Mouse (Mus musculus): ENCODE results near the gene Ubxn7. TPM values are rescaled to one million over a fixed set of nuclear protein-coding genes. Genes with fewer than 3 reads are reported as not detected.

Gene Ubxn7
- polyA plus RNA-seq, 1 experiment from 2014 or later = 22.1 TPM

DNA sequence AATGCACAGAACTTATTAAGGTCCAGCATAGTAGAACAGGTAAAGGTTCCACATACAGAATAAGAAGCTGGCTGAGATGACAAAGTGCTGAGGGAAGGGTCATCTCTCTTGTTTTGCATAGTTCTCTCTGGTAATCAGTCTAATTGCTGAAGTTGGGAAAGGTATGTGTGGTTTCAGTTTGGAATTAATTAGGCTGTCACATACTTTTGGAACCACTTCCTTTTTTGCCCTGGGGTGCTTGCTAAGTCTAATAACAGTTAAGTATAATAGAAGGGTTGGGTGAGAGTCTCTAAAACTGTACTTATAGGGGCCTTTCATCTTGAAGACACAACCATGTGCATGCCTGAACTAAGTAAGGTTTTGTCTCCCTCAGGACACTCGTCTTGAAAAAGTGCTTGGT lies 104.6 kb downstream of the Ubxn7 start:
- Histone ChIP-seq H3K4me2 (ENCODE audit: low read depth, low read length) (no peak overlapping the region), H3K4me1 (ENCODE audit: control insufficient read depth, insufficient read depth, low read length) (peaks cover 6% of the 10 kb centered on the region), H3K27ac (ENCODE audit: low read length) (no peak overlapping the region), H3K4me3 (replicated peaks; ENCODE audit: low read length) (no peak overlapping the region), H3K9ac (ENCODE audit: low read length) (no peak overlapping the region), H3K27me3 (ENCODE audit: control insufficient read depth, insufficient read depth, low read length) (no peaks in the 10 kb centered on the region), H3K9me3 (replicated peaks; ENCODE audit: control insufficient read depth, low read length) (no peaks in the 10 kb centered on the region), H3K36me3 (ENCODE audit: control insufficient read depth, insufficient read depth, low read length) (no peaks in the 10 kb centered on the region)
- WGBS = 81% methylated on average over 1 of the region's 1 CpGs
- no peak for ATAC-seq (ENCODE audit: insufficient read depth, low FRiP score)

DNA sequence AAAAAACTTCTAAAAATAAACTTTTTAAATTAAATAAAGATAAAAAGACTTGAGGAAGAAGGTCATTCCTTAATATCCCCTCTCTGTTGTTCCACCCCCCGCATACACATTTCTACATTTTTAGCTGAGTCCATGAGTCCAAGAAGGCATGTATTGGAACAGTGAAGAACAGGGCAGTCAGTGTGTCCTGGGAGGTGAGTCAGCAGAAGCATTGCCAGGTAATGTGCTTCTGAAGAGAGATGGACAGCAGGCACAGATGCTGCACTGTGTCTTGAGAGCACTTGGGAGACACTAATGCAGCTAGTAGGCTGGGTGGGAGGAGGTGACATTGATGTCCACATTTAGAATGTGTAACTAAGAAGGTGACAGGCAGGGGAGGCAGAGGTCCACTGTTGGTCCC lies 105.2 kb downstream of the Ubxn7 start:
- Histone ChIP-seq H3K4me2 (ENCODE audit: low read depth, low read length) (no peak overlapping the region), H3K4me1 (ENCODE audit: control insufficient read depth, insufficient read depth, low read length) (no peaks in the 10 kb centered on the region; the same call in 1 of the 2 replicates), H3K9me3 (replicated peaks; ENCODE audit: control insufficient read depth, low read length) (no peaks in the 10 kb centered on the region), H3K9ac (ENCODE audit: low read length) (no peak overlapping the region), H3K27ac (ENCODE audit: low read length) (no peak overlapping the region), H3K4me3 (replicated peaks; ENCODE audit: low read length) (no peak overlapping the region), H3K27me3 (ENCODE audit: control insufficient read depth, insufficient read depth, low read length) (no peaks in the 10 kb centered on the region), H3K36me3 (ENCODE audit: control insufficient read depth, insufficient read depth, low read length) (no peaks in the 10 kb centered on the region)
- 96% methylated on average over 1 of the region's 1 CpGs for WGBS
- no peak for ATAC-seq (ENCODE audit: insufficient read depth, low FRiP score)

- Histone ChIP-seq H3K36me3 (ENCODE audit: control insufficient read depth, insufficient read depth, low read length) (no peaks in the 10 kb centered on the region), H3K4me1 (ENCODE audit: control insufficient read depth, insufficient read depth, low read length) (no peaks in the 10 kb centered on the region), H3K9ac (ENCODE audit: low read length) (no peak overlapping the region), H3K27ac (ENCODE audit: low read length) (no peak overlapping the region), H3K4me3 (replicated peaks; ENCODE audit: low read length) (no peak overlapping the region), H3K4me2 (ENCODE audit: low read depth, low read length) (no peak overlapping the region), H3K27me3 (ENCODE audit: control insufficient read depth, insufficient read depth, low read length) (no peaks in the 10 kb centered on the region), H3K9me3 (replicated peaks; ENCODE audit: control insufficient read depth, low read length) (no peaks in the 10 kb centered on the region)
- ATAC-seq (ENCODE audit: insufficient read depth, low FRiP score) = no peak
- WGBS = 89% methylated on average over 3 of the region's 3 CpGs
Observed at GRCm38 (mm10) chr16:32441432-32441831, 109.4 kb downstream of the Ubxn7 start.

Other genes with a start within 250 kb of the Ubxn7 start
- 74.6 and 80.1 TPM in 2 replicates for gene Pigx, start 232.5 kb upstream of the Ubxn7 start, polyA plus RNA-seq (2015; fragmentation: Nextera tagmentation; extraction: Ambion mirVana)
- gene Cep19, start 232.5 kb upstream of the Ubxn7 start, polyA plus RNA-seq (2015; fragmentation: Nextera tagmentation; extraction: Ambion mirVana) = 27.0 and 28.7 TPM in 2 replicates
- 17.6 and 21.9 TPM in 2 replicates for gene Nrros, start 166.7 kb upstream of the Ubxn7 start, polyA plus RNA-seq (2015; fragmentation: Nextera tagmentation; extraction: Ambion mirVana)
- gene Bex6, start 152.4 kb upstream of the Ubxn7 start, polyA plus RNA-seq (2015; fragmentation: Nextera tagmentation; extraction: Ambion mirVana) = 0.14 TPM in 1 of 2 replicates, not detected in the other
- gene Fbxo45, start 85.1 kb upstream of the Ubxn7 start, polyA plus RNA-seq (2015; fragmentation: Nextera tagmentation; extraction: Ambion mirVana) = 3.5 and 4.3 TPM in 2 replicates
- 18.4 and 19.5 TPM in 2 replicates for gene Wdr53, start 85.0 kb upstream of the Ubxn7 start, polyA plus RNA-seq (2015; fragmentation: Nextera tagmentation; extraction: Ambion mirVana)
- 0.15 TPM in 1 of 2 replicates, not detected in the other for gene Smco1, start 60.8 kb upstream of the Ubxn7 start, polyA plus RNA-seq (2015; fragmentation: Nextera tagmentation; extraction: Ambion mirVana)
- gene Rnf168, start 54.8 kb upstream of the Ubxn7 start, polyA plus RNA-seq (2015; fragmentation: Nextera tagmentation; extraction: Ambion mirVana) = 18.4 and 18.6 TPM in 2 replicates
- gene Tm4sf19, start 68.2 kb downstream of the Ubxn7 start, polyA plus RNA-seq (2015; fragmentation: Nextera tagmentation; extraction: Ambion mirVana) = not detected in 2 replicates
- 24.4 and 24.5 TPM in 2 replicates for gene Tctex1d2, start 87.4 kb downstream of the Ubxn7 start, polyA plus RNA-seq (2015; fragmentation: Nextera tagmentation; extraction: Ambion mirVana)
- 42.0 and 54.3 TPM in 2 replicates for gene Pcyt1a, start 98.7 kb downstream of the Ubxn7 start, polyA plus RNA-seq (2015; fragmentation: Nextera tagmentation; extraction: Ambion mirVana)
- gene Slc51a, start 155.6 kb downstream of the Ubxn7 start, polyA plus RNA-seq (2015; fragmentation: Nextera tagmentation; extraction: Ambion mirVana) = 9.5 and 12.0 TPM in 2 replicates
- 0.29 and 0.37 TPM in 2 replicates for gene Zdhhc19, start 164.0 kb downstream of the Ubxn7 start, polyA plus RNA-seq (2015; fragmentation: Nextera tagmentation; extraction: Ambion mirVana)

Measured in stomach, embryonic 16.5 days (tissue).